Mouse (Mus musculus): ENCODE data around the gene Gm44973. TPM values are rescaled to one million over a fixed set of nuclear protein-coding genes. Genes with fewer than 3 reads are reported as not detected.

Gene Gm44973
- polyA plus RNA-seq, 1 experiment from 2014 or later = 3.3 TPM

GRCm38 (mm10) chr7:5037026-5037425 lies 21.7 kb downstream of the Gm44973 start:
- DNase-seq (ENCODE audit: low spot score) (no peak), ATAC-seq (replicated peaks; ENCODE audit: low FRiP score) (no peak)
- Histone ChIP-seq H3K9ac (ENCODE audit: low read depth, low read length) (no peak overlapping the region), H3K36me3 (ENCODE audit: control insufficient read depth, insufficient read depth, low read length) (peaks cover 28% of the 10 kb centered on the region), H3K4me3 (ENCODE audit: low read depth, low read length) (no peak overlapping the region), H3K4me1 (replicated peaks; ENCODE audit: control insufficient read depth, insufficient read depth, low read length) (peaks cover 6% of the 10 kb centered on the region), H3K27me3 (replicated peaks; ENCODE audit: control insufficient read depth, insufficient read depth, low read length) (no peaks in the 10 kb centered on the region), H3K27ac (ENCODE audit: low read depth, low read length) (no peak overlapping the region), H3K9me3 (ENCODE audit: control insufficient read depth, low read length) (no peaks in the 10 kb centered on the region; the same call in 1 of the 2 replicates), H3K4me2 (no peak overlapping the region)
- WGBS = 90% methylated on average over 7 of the region's 7 CpGs

GRCm38 (mm10) chr7:5037467-5037866 lies 22.2 kb downstream of the Gm44973 start:
- H3K27ac ChIP-seq (ENCODE audit: low read depth, low read length) = peak overlapping the region; percentile 94; the same call in 1 of the 2 replicates
- ATAC-seq (replicated peaks; ENCODE audit: low FRiP score) (no peak), DNase-seq (ENCODE audit: low spot score) (no peak)
- no peaks in the 10 kb centered on the region for H3K27me3 ChIP-seq (replicated peaks; ENCODE audit: control insufficient read depth, insufficient read depth, low read length)
- no peak overlapping the region for H3K9ac ChIP-seq (ENCODE audit: low read depth, low read length)
- H3K9me3 ChIP-seq (ENCODE audit: control insufficient read depth, low read length) = no peaks in the 10 kb centered on the region
- peaks cover 24% of the 10 kb centered on the region for H3K36me3 ChIP-seq (ENCODE audit: control insufficient read depth, insufficient read depth, low read length)
- peak overlapping the region; percentile 66 for H3K4me2 ChIP-seq
- WGBS = 80% methylated on average over 8 of the region's 8 CpGs
- H3K4me1 ChIP-seq (replicated peaks; ENCODE audit: control insufficient read depth, insufficient read depth, low read length) = peaks cover 6% of the 10 kb centered on the region
- H3K4me3 ChIP-seq (ENCODE audit: low read depth, low read length) = peak overlapping the region; percentile 75

- peaks cover 6% of the 10 kb centered on the region for H3K4me1 ChIP-seq (replicated peaks; ENCODE audit: control insufficient read depth, insufficient read depth, low read length)
- no peaks in the 10 kb centered on the region for H3K27me3 ChIP-seq (replicated peaks; ENCODE audit: control insufficient read depth, insufficient read depth, low read length)
- H3K9me3 ChIP-seq (ENCODE audit: control insufficient read depth, low read length) = no peaks in the 10 kb centered on the region
- peak; percentile 96 for DNase-seq (ENCODE audit: low spot score)
- peaks cover 17% of the 10 kb centered on the region; the same call in 1 of the 2 replicates for H3K36me3 ChIP-seq (ENCODE audit: control insufficient read depth, insufficient read depth, low read length)
- peak within 1 kb of the TSS; percentile 66 for H3K4me2 ChIP-seq
- H3K4me3 ChIP-seq (ENCODE audit: low read depth, low read length) = peak within 1 kb of the TSS; percentile 75
- H3K27ac ChIP-seq (ENCODE audit: low read depth, low read length) = peak within 1 kb of the TSS; percentile 94
- H3K9ac ChIP-seq (ENCODE audit: low read depth, low read length) = peak within 1 kb of the TSS; percentile 84
- ATAC-seq (replicated peaks; ENCODE audit: low FRiP score) = peak; percentile 98
- under 1% methylated on average over 48 of the region's 48 CpGs for WGBS
Measured at GRCm38 (mm10) chr7:5038109-5038732, 22.9 kb downstream of the Gm44973 start, which contains the start of gene Zfp784. Gene Zfp784, minus strand, starts transcription at chr7:5038446.

DNA sequence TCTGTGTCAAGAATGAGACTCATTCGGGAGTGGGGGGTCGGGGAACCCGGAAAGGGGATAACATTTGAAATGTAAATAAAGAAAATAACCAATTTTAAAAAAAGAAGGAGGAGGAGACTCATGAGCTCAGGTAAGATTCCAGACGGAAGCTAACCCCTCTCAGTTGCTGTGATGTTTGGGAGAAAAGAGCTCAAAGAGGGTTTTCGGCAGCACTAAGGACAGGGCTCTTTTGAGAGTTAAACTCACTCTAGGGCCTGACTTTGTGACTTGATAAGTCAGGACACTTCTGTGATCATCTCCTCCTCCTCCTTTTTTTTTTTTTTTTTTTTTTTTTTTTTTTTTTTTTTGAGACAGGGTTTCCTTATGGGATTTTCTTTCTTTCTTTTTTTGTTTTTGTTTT lies 23.6 kb downstream of the Gm44973 start:
- H3K9ac ChIP-seq (ENCODE audit: low read depth, low read length) = peak overlapping the region; percentile 84
- DNase-seq (ENCODE audit: low spot score) (no peak), ATAC-seq (replicated peaks; ENCODE audit: low FRiP score) (no peak)

GRCm38 (mm10) chr7:5044981-5045380 lies 29.7 kb downstream of the Gm44973 start:
- DNase-seq (ENCODE audit: low spot score) (no peak), ATAC-seq (replicated peaks; ENCODE audit: low FRiP score) (no peak)
- Histone ChIP-seq H3K36me3 (ENCODE audit: control insufficient read depth, insufficient read depth, low read length) (no peaks in the 10 kb centered on the region), H3K27me3 (replicated peaks; ENCODE audit: control insufficient read depth, insufficient read depth, low read length) (no peaks in the 10 kb centered on the region), H3K9me3 (ENCODE audit: control insufficient read depth, low read length) (no peaks in the 10 kb centered on the region), H3K27ac (ENCODE audit: low read depth, low read length) (no peak overlapping the region), H3K4me2 (no peak overlapping the region), H3K9ac (ENCODE audit: low read depth, low read length) (no peak overlapping the region), H3K4me1 (replicated peaks; ENCODE audit: control insufficient read depth, insufficient read depth, low read length) (no peaks in the 10 kb centered on the region), H3K4me3 (ENCODE audit: low read depth, low read length) (no peak overlapping the region)
- WGBS = 49% methylated on average over 2 of the region's 2 CpGs

More for the DNA sequence above, 23.6 kb downstream of the Gm44973 start:
- H3K4me1 ChIP-seq (replicated peaks; ENCODE audit: control insufficient read depth, insufficient read depth, low read length) = peaks cover 6% of the 10 kb centered on the region
- H3K27ac ChIP-seq (ENCODE audit: low read depth, low read length) = peak overlapping the region; percentile 48; the same call in 1 of the 2 replicates
- H3K9me3 ChIP-seq (ENCODE audit: control insufficient read depth, low read length) = no peaks in the 10 kb centered on the region
- peaks cover 10% of the 10 kb centered on the region; the same call in 1 of the 2 replicates for H3K36me3 ChIP-seq (ENCODE audit: control insufficient read depth, insufficient read depth, low read length)
- WGBS = 30% methylated on average over 5 of the region's 5 CpGs
- peak overlapping the region; percentile 75 for H3K4me3 ChIP-seq (ENCODE audit: low read depth, low read length)
- peak overlapping the region; percentile 66 for H3K4me2 ChIP-seq
- no peaks in the 10 kb centered on the region for H3K27me3 ChIP-seq (replicated peaks; ENCODE audit: control insufficient read depth, insufficient read depth, low read length)

- Histone ChIP-seq H3K4me1 (replicated peaks; ENCODE audit: control insufficient read depth, insufficient read depth, low read length) (0 out of 2 replicates have a peak, but pooled peaks cover 3% of the 10 kb centered on the region), H3K9me3 (ENCODE audit: control insufficient read depth, low read length) (no peaks in the 10 kb centered on the region), H3K27ac (ENCODE audit: low read depth, low read length) (no peak overlapping the region), H3K4me2 (no peak overlapping the region), H3K9ac (ENCODE audit: low read depth, low read length) (no peak overlapping the region), H3K4me3 (ENCODE audit: low read depth, low read length) (no peak overlapping the region), H3K36me3 (ENCODE audit: control insufficient read depth, insufficient read depth, low read length) (no peaks in the 10 kb centered on the region), H3K27me3 (replicated peaks; ENCODE audit: control insufficient read depth, insufficient read depth, low read length) (peaks cover 11% of the 10 kb centered on the region)
- DNase-seq (ENCODE audit: low spot score) (no peak), ATAC-seq (replicated peaks; ENCODE audit: low FRiP score) (no peak)
- WGBS = 66% methylated on average over 2 of the region's 2 CpGs
Measured at GRCm38 (mm10) chr7:5046112-5046511, 30.8 kb downstream of the Gm44973 start.

GRCm38 (mm10) chr7:5047313-5047712 lies 32.0 kb downstream of the Gm44973 start:
- Histone ChIP-seq H3K4me1 (replicated peaks; ENCODE audit: control insufficient read depth, insufficient read depth, low read length) (peaks cover 3% of the 10 kb centered on the region; the same call in 1 of the 2 replicates), H3K36me3 (ENCODE audit: control insufficient read depth, insufficient read depth, low read length) (no peaks in the 10 kb centered on the region), H3K9ac (ENCODE audit: low read depth, low read length) (no peak overlapping the region), H3K4me3 (ENCODE audit: low read depth, low read length) (no peak overlapping the region), H3K9me3 (ENCODE audit: control insufficient read depth, low read length) (no peaks in the 10 kb centered on the region), H3K27ac (ENCODE audit: low read depth, low read length) (no peak overlapping the region), H3K27me3 (replicated peaks; ENCODE audit: control insufficient read depth, insufficient read depth, low read length) (peaks cover 23% of the 10 kb centered on the region), H3K4me2 (no peak overlapping the region)
- DNase-seq (ENCODE audit: low spot score) (no peak), ATAC-seq (replicated peaks; ENCODE audit: low FRiP score) (no peak)
- WGBS = 16% methylated on average over 2 of the region's 2 CpGs

DNA sequence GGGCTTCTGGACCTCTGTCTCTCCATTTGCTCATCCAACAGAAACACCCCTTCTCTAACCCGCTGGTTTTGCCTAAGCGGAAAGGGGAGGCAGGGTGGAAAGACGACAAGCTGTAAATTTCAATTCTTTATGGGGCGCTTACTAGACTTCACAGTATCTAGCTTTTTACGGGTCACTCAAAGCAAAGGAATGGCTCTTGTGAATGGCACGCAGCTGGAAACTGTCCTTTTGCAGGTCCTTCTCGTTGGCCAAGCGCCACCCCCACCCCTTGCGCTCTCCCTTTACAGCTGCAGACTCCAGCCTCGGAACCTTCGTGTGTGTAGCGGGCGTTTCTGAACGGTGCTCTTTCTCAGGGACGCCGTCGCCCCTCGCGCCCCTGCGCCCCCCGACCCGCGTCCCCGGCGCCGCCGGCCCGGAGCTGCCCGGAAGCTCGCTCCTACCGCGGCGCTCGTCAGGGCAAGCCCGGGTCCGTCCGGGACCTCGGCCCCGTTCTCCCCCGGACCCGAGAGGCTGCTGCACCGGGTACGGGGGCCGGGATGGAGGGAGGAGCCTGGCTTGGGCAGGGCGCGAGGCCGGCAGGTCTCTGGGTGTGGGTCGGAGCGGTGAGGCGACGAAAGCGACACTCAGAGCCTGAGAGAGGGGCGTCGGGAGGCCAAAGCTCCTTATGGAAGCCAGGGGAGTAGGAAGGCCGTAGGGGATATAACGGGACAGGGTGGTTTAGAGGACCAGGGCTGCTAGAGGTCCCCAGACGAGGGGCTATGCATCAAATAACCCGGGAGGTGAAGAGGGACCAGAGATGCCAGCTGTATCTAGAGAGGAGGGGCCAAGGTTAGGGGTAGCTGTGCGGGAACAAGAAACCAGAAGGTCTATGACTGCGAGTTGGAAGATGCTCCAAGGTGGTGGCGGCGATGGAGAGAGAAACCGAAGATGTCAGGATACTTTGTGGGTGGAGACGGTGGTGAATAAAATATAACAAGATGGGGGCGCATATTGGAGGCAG lies 36.2 kb downstream of the Gm44973 start, which contains the start of gene Zfp580:
Gene Zfp580, plus strand, starts transcription at position 346 of the 1,000 bp plus-strand sequence.
- Histone ChIP-seq H3K4me1 (replicated peaks; ENCODE audit: control insufficient read depth, insufficient read depth, low read length) (peaks cover 8% of the 10 kb centered on the region), H3K4me2 (peak within 1 kb of the TSS; percentile 92), H3K9ac (ENCODE audit: low read depth, low read length) (peak within 1 kb of the TSS; percentile 76), H3K36me3 (ENCODE audit: control insufficient read depth, insufficient read depth, low read length) (no peaks in the 10 kb centered on the region), H3K4me3 (ENCODE audit: low read depth, low read length) (peak within 1 kb of the TSS; percentile 73), H3K27ac (ENCODE audit: low read depth, low read length) (no peak within 1 kb of the TSS), H3K27me3 (replicated peaks; ENCODE audit: control insufficient read depth, insufficient read depth, low read length) (peaks cover 64% of the 10 kb centered on the region), H3K9me3 (ENCODE audit: control insufficient read depth, low read length) (no peaks in the 10 kb centered on the region)
- ATAC-seq (replicated peaks; ENCODE audit: low FRiP score) = peak; percentile 71
- WGBS = 2% methylated on average over 65 of the region's 65 CpGs
- peak; percentile 81 for DNase-seq (ENCODE audit: low spot score)

Data from liver, embryonic 11.5 days (tissue).